In genomic region chr8:70678679-70679078, GRCm38 (mm10) we compare ENCODE assay signal across 25 mouse cellular contexts. TPM values are rescaled to one million over a fixed set of nuclear protein-coding genes. Genes with fewer than 3 reads are reported as not detected.
DNase-seq lines count a peak whose midpoint lies in the region; ATAC-seq and TF ChIP-seq lines count a peak whose summit lies in the region.
"Had no signal": no experiment of that assay in that cellular context is flagged by ENCODE, and none has a peak within 500 bp of the region (broad histone marks: within the 10 kb centered on the region; RNA-seq: fewer than 3 reads in every experiment).

No protein-coding gene starts in this region.

- H3K9me3 ChIP-seq in megakaryocyte, embryonic 14.5 days, result peaks cover 6% of the 10 kb centered on the region; the same call in 1 of the 2 replicates
- no peaks in the 10 kb centered on the region for H3K9me3 ChIP-seq in midbrain, postnatal 0 days (ENCODE audit: low read length)
- H3K9me3 ChIP-seq: embryonic facial prominence, embryonic 13.5 days; forebrain, embryonic 12.5 days; heart, embryonic 15.5 days had no signal

- H3K79me2 ChIP-seq in heart, adult 2 months (replicated peaks; ENCODE audit: control insufficient read depth, insufficient read depth, low read length), result no peaks in the 10 kb centered on the region

- H3K4me3 ChIP-seq in heart, adult 2 months, result no peak overlapping the region
- H3K4me3 ChIP-seq in megakaryocyte, embryonic 14.5 days (replicated peaks), result peak overlapping the region; percentile 60
- no peak overlapping the region for H3K4me3 ChIP-seq in small intestine, adult 2 months (ENCODE audit: low read depth, low read length)
- H3K4me3 ChIP-seq in midbrain, postnatal 0 days (ENCODE audit: low read depth, low read length), result no peak overlapping the region
- H3K4me3 ChIP-seq: embryonic facial prominence, embryonic 13.5 days; forebrain, embryonic 12.5 days; heart, embryonic 15.5 days had no signal

- H3K9ac ChIP-seq in heart, adult 2 months (ENCODE audit: low read depth, low read length), result 0 out of 2 replicates have a peak overlapping the region, but pooled peaks have one; percentile 15
- no peak overlapping the region for H3K9ac ChIP-seq in midbrain, postnatal 0 days (replicated peaks; ENCODE audit: low read length, poor library complexity, severe bottlenecking)
- H3K9ac ChIP-seq: embryonic facial prominence, embryonic 13.5 days; forebrain, embryonic 12.5 days; heart, embryonic 15.5 days; hindbrain, embryonic 14.5 days had no signal

- no peak for TF ChIP-seq CTCF in heart, adult 2 months (IDR thresholded peaks at IDR 0.05)
- TF ChIP-seq CTCF in small intestine, adult 2 months (IDR thresholded peaks at IDR 0.05; ENCODE audit: extremely low read depth, insufficient read length, insufficient replicate concordance, low read depth, low read length), result no peak
- no peak for TF ChIP-seq CTCF in midbrain, postnatal 0 days (IDR thresholded peaks at IDR 0.05)

- H3K27me3 ChIP-seq in heart, adult 2 months (ENCODE audit: control insufficient read depth, insufficient read depth, low read length), result no peaks in the 10 kb centered on the region
- no peaks in the 10 kb centered on the region for H3K27me3 ChIP-seq in megakaryocyte, embryonic 14.5 days (replicated peaks)
- H3K27me3 ChIP-seq in small intestine, adult 2 months (ENCODE audit: control insufficient read depth, insufficient read depth, low read length), result no peaks in the 10 kb centered on the region
- H3K27me3 ChIP-seq in midbrain, postnatal 0 days (ENCODE audit: insufficient read depth, low read length), result no peaks in the 10 kb centered on the region
- H3K27me3 ChIP-seq: CH12.LX; embryonic facial prominence, embryonic 13.5 days; forebrain, embryonic 12.5 days; heart, embryonic 15.5 days; Patski had no signal

- H3K36me3 ChIP-seq in heart, adult 2 months (ENCODE audit: control insufficient read depth, insufficient read depth, low read length), result no peaks in the 10 kb centered on the region
- peaks cover 46% of the 10 kb centered on the region for H3K36me3 ChIP-seq in megakaryocyte, embryonic 14.5 days (replicated peaks; ENCODE audit: low read length)
- H3K36me3 ChIP-seq in small intestine, adult 2 months (ENCODE audit: control insufficient read depth, insufficient read depth, low read length), result peaks cover 3% of the 10 kb centered on the region; the same call in 1 of the 2 replicates
- H3K36me3 ChIP-seq in midbrain, postnatal 0 days (ENCODE audit: insufficient read depth, low read length), result peaks cover 17% of the 10 kb centered on the region; the same call in 1 of the 2 replicates

- H3K4me1 ChIP-seq in heart, adult 2 months (ENCODE audit: control insufficient read depth, insufficient read depth, low read length), result peaks cover 23% of the 10 kb centered on the region
- H3K4me1 ChIP-seq in megakaryocyte, embryonic 14.5 days, result peaks cover 89% of the 10 kb centered on the region
- peaks cover 67% of the 10 kb centered on the region for H3K4me1 ChIP-seq in small intestine, adult 2 months (ENCODE audit: control insufficient read depth, insufficient read depth, insufficient read length, low read length)
- peaks cover 8% of the 10 kb centered on the region; the same call in 1 of the 2 replicates for H3K4me1 ChIP-seq in midbrain, postnatal 0 days (ENCODE audit: insufficient read depth, low read length)

- H3K4me2 ChIP-seq in midbrain, postnatal 0 days (ENCODE audit: low read depth, low read length, poor library complexity, severe bottlenecking), result no peak overlapping the region
- H3K4me2 ChIP-seq: embryonic facial prominence, embryonic 13.5 days; forebrain, embryonic 12.5 days; heart, embryonic 11.5 days; heart, embryonic 15.5 days; hindbrain, embryonic 14.5 days had no signal

- ATAC-seq in megakaryocyte, adult 5-6 weeks (ENCODE audit: poor library complexity, severe bottlenecking), result no peak
- no peak for ATAC-seq in midbrain, postnatal 0 days (ENCODE audit: low FRiP score)
- ATAC-seq: activated CD4-positive, CD25-positive, alpha-beta regulatory T cell, adult 4 months; forebrain, embryonic 16.5 days; Patski had no signal

- TF ChIP-seq POLR2A in heart, adult 2 months (IDR thresholded peaks at IDR 0.05; ENCODE audit: insufficient read depth, low read depth, low read length), result no peak
- no peak for TF ChIP-seq POLR2A in small intestine, adult 2 months (IDR thresholded peaks at IDR 0.05; ENCODE audit: low read depth, low read length)

- TF ChIP-seq EP300 in heart, adult 2 months (IDR thresholded peaks at IDR 0.05; ENCODE audit: insufficient read depth, low read depth, low read length), result no peak

- H3K27ac ChIP-seq in heart, adult 2 months, result peak overlapping the region; percentile 64
- peak overlapping the region; percentile 98 for H3K27ac ChIP-seq in small intestine, adult 2 months (ENCODE audit: insufficient read depth, low read depth, low read length)
- H3K27ac ChIP-seq in midbrain, postnatal 0 days (ENCODE audit: low read depth, low read length), result no peak overlapping the region
- H3K27ac ChIP-seq: embryonic facial prominence, embryonic 13.5 days; forebrain, embryonic 12.5 days; heart, embryonic 15.5 days; hindbrain, embryonic 14.5 days had no signal

- intact Hi-C loops in heart, adult 2 months (cut with DNase I), result no loop called here

- no peak for DNase-seq in heart, adult 2 months
- DNase-seq in heart, postnatal 4 days, result no peak
- DNase-seq in midbrain, postnatal 0 days (ENCODE audit: low spot score), result no peak
- no peak for DNase-seq in kidney, adult 9 months
- DNase-seq: adrenal gland, postnatal 14 days; cerebellum, adult 11-12 months; cerebellum, adult 9-10 months; cerebellum, postnatal 25 days; gastrocnemius, postnatal 36 days; heart, adult 18-20 months had no signal

RNA-seq across cellular contexts. Expression of gene Lsm4, which starts 5.6 kb away (rescaled TPM):
- total RNA-seq in heart, adult 2 months (2021), result 10 to 100 TPM; 56.9 to 64.2 TPM
- 54.1 and 68.3 TPM in 2 replicates for polyA plus RNA-seq in heart, adult 2 months (2012; rRNA removed)
- 100 to 1,000 TPM; 107 to 120 TPM for total RNA-seq in heart, postnatal 4 days (2021)
- 103 and 569 TPM in 2 replicates for polyA plus RNA-seq in megakaryocyte, embryonic 14.5 days (2012; ENCODE audit: insufficient read depth, low replicate concordance)
- total RNA-seq in megakaryocyte, adult 5-6 weeks (2015), result 82.1 and 84.4 TPM in 2 replicates
- total RNA-seq in megakaryocyte, adult 5-6 weeks (2017), result 106 and 151 TPM in 2 replicates
- 109 and 152 TPM in 2 replicates for polyA plus RNA-seq in small intestine, adult 2 months (2012; rRNA removed)
- 140 and 312 TPM in 2 replicates for total RNA-seq in midbrain, postnatal 0 days (2014; rRNA removed)
- polyA plus RNA-seq in midbrain, postnatal 0 days (2015; fragmentation: Nextera tagmentation; extraction: Ambion mirVana), result 157 and 169 TPM in 2 replicates

RNA-seq across cellular contexts. Expression of gene Pgpep1, which starts 18.5 kb away (rescaled TPM):
- total RNA-seq in heart, adult 2 months (2021), result 10 to 100 TPM; 39.7 to 48.4 TPM
- polyA plus RNA-seq in heart, adult 2 months (2012; rRNA removed), result 35.5 and 44.8 TPM in 2 replicates
- total RNA-seq in heart, postnatal 4 days (2021), result 10 to 100 TPM; 32.2 to 38.4 TPM
- 10.2 and 10.5 TPM in 2 replicates for polyA plus RNA-seq in megakaryocyte, embryonic 14.5 days (2012; ENCODE audit: insufficient read depth, low replicate concordance)
- total RNA-seq in megakaryocyte, adult 5-6 weeks (2015), result 5.7 and 6.8 TPM in 2 replicates
- 1.5 and 4.0 TPM in 2 replicates for total RNA-seq in megakaryocyte, adult 5-6 weeks (2017)
- 49.5 and 129 TPM in 2 replicates for polyA plus RNA-seq in small intestine, adult 2 months (2012; rRNA removed)
- 40.2 and 60.6 TPM in 2 replicates for total RNA-seq in midbrain, postnatal 0 days (2014; rRNA removed)
- polyA plus RNA-seq in midbrain, postnatal 0 days (2015; fragmentation: Nextera tagmentation; extraction: Ambion mirVana), result 37.6 and 50.6 TPM in 2 replicates

RNA-seq across cellular contexts. Expression of gene Jund, which starts 20.1 kb away (rescaled TPM):
- total RNA-seq in heart, adult 2 months (2021), result 100 to 1,000 TPM; 123 to 127 TPM
- 66.2 and 109 TPM in 2 replicates for polyA plus RNA-seq in heart, adult 2 months (2012; rRNA removed)
- total RNA-seq in heart, postnatal 4 days (2021), result 100 to 1,000 TPM; 254 to 261 TPM
- 972 and 2,520 TPM in 2 replicates for polyA plus RNA-seq in megakaryocyte, embryonic 14.5 days (2012; ENCODE audit: insufficient read depth, low replicate concordance)
- total RNA-seq in megakaryocyte, adult 5-6 weeks (2015), result 26.7 and 44.1 TPM in 2 replicates
- 24.0 and 28.9 TPM in 2 replicates for total RNA-seq in megakaryocyte, adult 5-6 weeks (2017)
- polyA plus RNA-seq in small intestine, adult 2 months (2012; rRNA removed), result 419 and 1,098 TPM in 2 replicates
- 470 and 553 TPM in 2 replicates for total RNA-seq in midbrain, postnatal 0 days (2014; rRNA removed)
- polyA plus RNA-seq in midbrain, postnatal 0 days (2015; fragmentation: Nextera tagmentation; extraction: Ambion mirVana), result 91.0 and 99.3 TPM in 2 replicates

RNA-seq across cellular contexts. Expression of gene Iqcn, which starts 24.6 kb away (rescaled TPM):
- total RNA-seq in heart, adult 2 months (2021), result not detected
- polyA plus RNA-seq in heart, adult 2 months (2012; rRNA removed), result 0.06 and 0.12 TPM in 2 replicates
- total RNA-seq in heart, postnatal 4 days (2021), result under 1 TPM; 0.10 to 0.11 TPM
- not detected in 2 replicates for polyA plus RNA-seq in megakaryocyte, embryonic 14.5 days (2012; ENCODE audit: insufficient read depth, low replicate concordance)
- total RNA-seq in megakaryocyte, adult 5-6 weeks (2015), result 0.11 and 0.27 TPM in 2 replicates
- total RNA-seq in megakaryocyte, adult 5-6 weeks (2017), result 0.04 TPM in 1 of 2 replicates, not detected in the other
- 0.03 and 0.05 TPM in 2 replicates for polyA plus RNA-seq in small intestine, adult 2 months (2012; rRNA removed)
- 0.22 TPM in 1 of 2 replicates, not detected in the other for total RNA-seq in midbrain, postnatal 0 days (2014; rRNA removed)
- polyA plus RNA-seq in midbrain, postnatal 0 days (2015; fragmentation: Nextera tagmentation; extraction: Ambion mirVana), result 0.06 and 0.07 TPM in 2 replicates
- total RNA-seq: CH12.LX; gastrocnemius, adult 18-20 months had no signal
- polyA plus RNA-seq: activated CD4-positive, CD25-positive, alpha-beta regulatory T cell, adult 4 months; heart, embryonic 11.5 days had no signal

RNA-seq across cellular contexts. Expression of gene Gm3336, which starts 39.7 kb away (rescaled TPM):
- total RNA-seq in heart, adult 2 months (2021), result not detected
- not detected in 2 replicates for polyA plus RNA-seq in heart, adult 2 months (2012; rRNA removed)
- total RNA-seq in heart, postnatal 4 days (2021), result not detected
- 0.26 TPM in 1 of 2 replicates, not detected in the other for polyA plus RNA-seq in megakaryocyte, embryonic 14.5 days (2012; ENCODE audit: insufficient read depth, low replicate concordance)
- not detected in 2 replicates for total RNA-seq in megakaryocyte, adult 5-6 weeks (2015)
- total RNA-seq in megakaryocyte, adult 5-6 weeks (2017), result not detected in 2 replicates
- polyA plus RNA-seq in small intestine, adult 2 months (2012; rRNA removed), result 42.0 and 73.6 TPM in 2 replicates
- not detected in 2 replicates for total RNA-seq in midbrain, postnatal 0 days (2014; rRNA removed)
- polyA plus RNA-seq in midbrain, postnatal 0 days (2015; fragmentation: Nextera tagmentation; extraction: Ambion mirVana), result not detected in 2 replicates
- total RNA-seq: gastrocnemius, adult 18-20 months; gastrocnemius, postnatal 36 days; heart, adult 18-20 months; hematopoietic stem cell, adult 5-6 weeks had no signal
- polyA plus RNA-seq: activated CD4-positive, CD25-positive, alpha-beta regulatory T cell, adult 4 months; cortical plate, adult 2 months; embryonic facial prominence, embryonic 13.5 days; forebrain, embryonic 12.5 days; forebrain, embryonic 16.5 days; heart, embryonic 11.5 days; heart, embryonic 15.5 days; hindbrain, embryonic 14.5 days had no signal
